Mouse (Mus musculus): ENCODE data around the gene Bcl6b. TPM values are rescaled to one million over a fixed set of nuclear protein-coding genes. Genes with fewer than 3 reads are reported as not detected.
A peak's percentile ranks its signal among the peaks of the same experiment; 100 is the strongest.

Gene Bcl6b
- polyA plus RNA-seq (2015; fragmentation: Nextera tagmentation; extraction: Ambion mirVana): 2.9 and 3.3 TPM in 2 replicates

GRCm38 (mm10) chr11:70229260-70230010 lies at the start of gene Bcl6b:
TSS of gene Bcl6b (minus strand) at chr11:70229798.

GRCm38 (mm10) chr11:70254931-70255531 lies 25.4 kb upstream of the Bcl6b start, which contains the start of gene Alox12:
TSS of gene Alox12 (minus strand) at chr11:70255353.

GRCm38 (mm10) chr11:70239541-70240279 lies 10.1 kb upstream of the Bcl6b start, which contains the start of the genes Gm21988 and Rnasek:
TSS of gene Gm21988 (minus strand) at chr11:70239830.
TSS of gene Rnasek (minus strand) at chr11:70239842.

GRCm38 (mm10) chr11:70237457-70238167 lies 8.0 kb upstream of the Bcl6b start, which contains the start of gene 0610010K14Rik:
TSS of gene 0610010K14Rik (minus strand) at chr11:70237914.

GRCm38 (mm10) chr11:70220731-70221602 lies 8.6 kb downstream of the Bcl6b start, which contains the start of gene Slc16a13:
TSS of gene Slc16a13 (minus strand) at chr11:70221064.

GRCm38 (mm10) chr11:70212423-70212822 lies 17.2 kb downstream of the Bcl6b start, which contains the start of gene Slc16a11:
TSS of gene Slc16a11 (plus strand) at chr11:70212752.

MicroRNA genes within 50 kb of the gene (microRNA counts, 519-probe panel; counts per million panel counts)
- 3,089 counts per million, percentile 15 among the panel's probes with 10 or more counts for microRNA mmu-miR-195
- 40.5 counts per million for microRNA mmu-miR-497

Small RNA genes lying within 50 kb of the gene (microRNA-seq; reads per million reads assigned to microRNA genes)
- 633 reads per million, percentile 71 among the genes with 10 or more reads in this experiment for gene Mir195a
- not detected for gene Mir497
- gene Mir497b: not detected

Other genes starting within 250 kb of the Bcl6b start
- 32.8 and 41.1 TPM in 2 replicates for gene Ctdnep1, start 248.6 kb downstream of the Bcl6b start, polyA plus RNA-seq (2015; fragmentation: Nextera tagmentation; extraction: Ambion mirVana)
- gene Elp5, start 247.3 kb downstream of the Bcl6b start, polyA plus RNA-seq (2015; fragmentation: Nextera tagmentation; extraction: Ambion mirVana): 161 and 162 TPM in 2 replicates
- 532 and 552 TPM in 2 replicates for gene Gabarap, start 238.7 kb downstream of the Bcl6b start, polyA plus RNA-seq (2015; fragmentation: Nextera tagmentation; extraction: Ambion mirVana)
- 41.5 and 47.4 TPM in 2 replicates for gene Phf23, start 234.0 kb downstream of the Bcl6b start, polyA plus RNA-seq (2015; fragmentation: Nextera tagmentation; extraction: Ambion mirVana)
- 16.9 and 19.7 TPM in 2 replicates for gene Dvl2, start 229.2 kb downstream of the Bcl6b start, polyA plus RNA-seq (2015; fragmentation: Nextera tagmentation; extraction: Ambion mirVana)
- 67.1 and 67.9 TPM in 2 replicates for gene Acadvl, start 214.4 kb downstream of the Bcl6b start, polyA plus RNA-seq (2015; fragmentation: Nextera tagmentation; extraction: Ambion mirVana)
- 23.8 and 24.9 TPM in 2 replicates for gene Dlg4, start 212.9 kb downstream of the Bcl6b start, polyA plus RNA-seq (2015; fragmentation: Nextera tagmentation; extraction: Ambion mirVana)
- 4.8 and 7.3 TPM in 2 replicates for gene Asgr1, start 175.7 kb downstream of the Bcl6b start, polyA plus RNA-seq (2015; fragmentation: Nextera tagmentation; extraction: Ambion mirVana)
- 0.28 TPM in 1 of 2 replicates, not detected in the other for gene Asgr2, start 137.2 kb downstream of the Bcl6b start, polyA plus RNA-seq (2015; fragmentation: Nextera tagmentation; extraction: Ambion mirVana)
- gene Mgl2, start 99.5 kb downstream of the Bcl6b start, polyA plus RNA-seq (2015; fragmentation: Nextera tagmentation; extraction: Ambion mirVana): 0.69 and 0.70 TPM in 2 replicates
- gene Clec10a, start 73.6 kb downstream of the Bcl6b start, polyA plus RNA-seq (2015; fragmentation: Nextera tagmentation; extraction: Ambion mirVana): 0.71 and 2.0 TPM in 2 replicates
- 19.5 and 20.3 TPM in 2 replicates for gene Slc16a11, start 17.0 kb downstream of the Bcl6b start, polyA plus RNA-seq (2015; fragmentation: Nextera tagmentation; extraction: Ambion mirVana)
- gene Slc16a13, start 8.7 kb downstream of the Bcl6b start, polyA plus RNA-seq (2015; fragmentation: Nextera tagmentation; extraction: Ambion mirVana): 11.5 and 12.1 TPM in 2 replicates
- gene 0610010K14Rik, start 8.1 kb upstream of the Bcl6b start, polyA plus RNA-seq (2015; fragmentation: Nextera tagmentation; extraction: Ambion mirVana): 149 and 172 TPM in 2 replicates
- gene Gm21988, start 10.0 kb upstream of the Bcl6b start, polyA plus RNA-seq (2015; fragmentation: Nextera tagmentation; extraction: Ambion mirVana): 16.0 and 18.3 TPM in 2 replicates
- 645 and 685 TPM in 2 replicates for gene Rnasek, start 10.0 kb upstream of the Bcl6b start, polyA plus RNA-seq (2015; fragmentation: Nextera tagmentation; extraction: Ambion mirVana)
- gene Alox12, start 25.6 kb upstream of the Bcl6b start, polyA plus RNA-seq (2015; fragmentation: Nextera tagmentation; extraction: Ambion mirVana): 1.4 and 2.3 TPM in 2 replicates
- gene Alox12e, start 92.8 kb upstream of the Bcl6b start, polyA plus RNA-seq (2015; fragmentation: Nextera tagmentation; extraction: Ambion mirVana): 0.08 and 0.10 TPM in 2 replicates
- 0.13 and 0.18 TPM in 2 replicates for gene Alox15, start 122.2 kb upstream of the Bcl6b start, polyA plus RNA-seq (2015; fragmentation: Nextera tagmentation; extraction: Ambion mirVana)
- 23.0 and 25.1 TPM in 2 replicates for gene Pelp1, start 180.2 kb upstream of the Bcl6b start, polyA plus RNA-seq (2015; fragmentation: Nextera tagmentation; extraction: Ambion mirVana)
- gene Arrb2, start 202.8 kb upstream of the Bcl6b start, polyA plus RNA-seq (2015; fragmentation: Nextera tagmentation; extraction: Ambion mirVana): 63.1 and 70.4 TPM in 2 replicates
- 35.2 and 36.0 TPM in 2 replicates for gene Med11, start 222.1 kb upstream of the Bcl6b start, polyA plus RNA-seq (2015; fragmentation: Nextera tagmentation; extraction: Ambion mirVana)
- 0.80 and 1.5 TPM in 2 replicates for gene Zmynd15, start 229.6 kb upstream of the Bcl6b start, polyA plus RNA-seq (2015; fragmentation: Nextera tagmentation; extraction: Ambion mirVana)
- gene Cxcl16, start 230.2 kb upstream of the Bcl6b start, polyA plus RNA-seq (2015; fragmentation: Nextera tagmentation; extraction: Ambion mirVana): 9.8 and 10.5 TPM in 2 replicates

Data from neural tube, postnatal 0 days (tissue).